ENCODE assay signal across 16 mouse cellular contexts in genomic region chr8:92491533-92491932, GRCm38 (mm10).
DNase-seq lines count a peak whose midpoint lies in the region; ATAC-seq and TF ChIP-seq lines count a peak whose summit lies in the region.
"Had no signal": no experiment of that assay in that cellular context is flagged by ENCODE, and none has a peak within 500 bp of the region (broad histone marks: within the 10 kb centered on the region; RNA-seq: fewer than 3 reads in every experiment).

No protein-coding gene starts in this region.

- H3K4me2 ChIP-seq in hindbrain, postnatal 0 days (ENCODE audit: low read depth, low read length): no peak overlapping the region
- H3K4me2 ChIP-seq in liver, embryonic 14.5 days (ENCODE audit: low read depth): no peak overlapping the region
- no peak overlapping the region for H3K4me2 ChIP-seq in liver, embryonic 11.5 days
- H3K4me2 ChIP-seq: lung, embryonic 15.5 days; neural tube, embryonic 15.5 days had no signal

- CTCF ChIA-PET in Patski (lab: Charles Lee): interaction anchor here (1.1 to 1.6 kb wide), 3 partner anchors 21 to 140 kb away, joined by 3 read pairs; no protein-coding TSS in a partner anchor

- H3K9ac ChIP-seq in hindbrain, postnatal 0 days (replicated peaks; ENCODE audit: low read length): no peak overlapping the region
- no peak overlapping the region for H3K9ac ChIP-seq in liver, embryonic 14.5 days (replicated peaks)
- no peak overlapping the region for H3K9ac ChIP-seq in liver, embryonic 11.5 days (ENCODE audit: low read depth, low read length)
- H3K9ac ChIP-seq: lung, embryonic 15.5 days; neural tube, embryonic 15.5 days had no signal

- POLR2A ChIA-PET in Patski (lab: Charles Lee): no interaction called here

- H3K27me3 ChIP-seq in hindbrain, postnatal 0 days (ENCODE audit: insufficient read depth, low read length): no peaks in the 10 kb centered on the region
- peaks cover 10% of the 10 kb centered on the region; the same call in 1 of the 2 replicates for H3K27me3 ChIP-seq in hindbrain, embryonic 10.5 days (ENCODE audit: insufficient read depth, poor library complexity, severe bottlenecking)
- H3K27me3 ChIP-seq in liver, embryonic 14.5 days (ENCODE audit: control insufficient read depth, insufficient read depth, low read length): no peaks in the 10 kb centered on the region
- H3K27me3 ChIP-seq in liver, embryonic 11.5 days (replicated peaks; ENCODE audit: control insufficient read depth, insufficient read depth, low read length): no peaks in the 10 kb centered on the region
- no peaks in the 10 kb centered on the region for H3K27me3 ChIP-seq in Patski
- H3K27me3 ChIP-seq: CH12.LX; lung, embryonic 15.5 days; neural tube, embryonic 15.5 days had no signal

- in situ Hi-C loops in Patski (cut with MboI; ENCODE audit: low pct_unique_long_range_greater_than_20kb): no loop called here

- no peak for TF ChIP-seq EP300 in liver, embryonic 14.5 days (IDR thresholded peaks at IDR 0.05; ENCODE audit: low read depth)

- H3K4me1 ChIP-seq in hindbrain, postnatal 0 days (ENCODE audit: insufficient read depth, low read length): 0 out of 2 replicates have a peak, but pooled peaks cover 5% of the 10 kb centered on the region
- H3K4me1 ChIP-seq in hindbrain, embryonic 10.5 days (replicated peaks): 0 out of 2 replicates have a peak, but pooled peaks cover 2% of the 10 kb centered on the region
- no peaks in the 10 kb centered on the region for H3K4me1 ChIP-seq in liver, embryonic 14.5 days (replicated peaks; ENCODE audit: control insufficient read depth in 2 of 2, insufficient read depth in 2 of 2, low read length in 1 of 2)
- H3K4me1 ChIP-seq in liver, embryonic 11.5 days (replicated peaks; ENCODE audit: control insufficient read depth, insufficient read depth, low read length): no peaks in the 10 kb centered on the region
- H3K4me1 ChIP-seq: limb, embryonic 10.5 days; lung, embryonic 15.5 days had no signal

- no peaks in the 10 kb centered on the region for H3K9me3 ChIP-seq in hindbrain, postnatal 0 days (ENCODE audit: low read length)
- H3K9me3 ChIP-seq in hindbrain, embryonic 10.5 days: no peaks in the 10 kb centered on the region
- no peaks in the 10 kb centered on the region for H3K9me3 ChIP-seq in liver, embryonic 14.5 days (ENCODE audit: control insufficient read depth, low read length)
- H3K9me3 ChIP-seq in liver, embryonic 11.5 days (ENCODE audit: control insufficient read depth, low read length): no peaks in the 10 kb centered on the region
- H3K9me3 ChIP-seq: limb, embryonic 10.5 days; lung, embryonic 15.5 days; neural tube, embryonic 15.5 days had no signal

- H3K27ac ChIP-seq in hindbrain, postnatal 0 days: no peak overlapping the region
- no peak overlapping the region for H3K27ac ChIP-seq in hindbrain, embryonic 10.5 days
- H3K27ac ChIP-seq in liver, embryonic 14.5 days: no peak overlapping the region
- H3K27ac ChIP-seq in liver, embryonic 11.5 days (ENCODE audit: low read depth, low read length): no peak overlapping the region
- H3K27ac ChIP-seq: limb, embryonic 10.5 days; lung, embryonic 15.5 days; neural tube, embryonic 15.5 days had no signal

- DNase-seq in embryo, embryonic 10 days (ENCODE audit: low spot score): peak; percentile 35
- DNase-seq in embryo, embryonic 9.5 days (ENCODE audit: extremely low spot score): no peak
- DNase-seq in hindbrain, postnatal 0 days (ENCODE audit: low spot score): no peak
- DNase-seq in hindbrain, embryonic 10.5 days (ENCODE audit: low spot score): no peak
- no peak for DNase-seq in liver, embryonic 14.5 days (ENCODE audit: low read depth in 3 of 3, low spot score in 3 of 3)
- no peak for DNase-seq in liver, embryonic 11.5 days (ENCODE audit: low spot score)
- peak; percentile 12 for DNase-seq in Patski (ENCODE audit: low read depth, low spot score)
- no peak for DNase-seq in spleen, adult 18-20 months
- DNase-seq: gastrocnemius, postnatal 14 days; right cerebral cortex, adult 18-20 months; thymus, postnatal 36 days had no signal

- no peak overlapping the region for H3K4me3 ChIP-seq in hindbrain, postnatal 0 days (ENCODE audit: low read length)
- H3K4me3 ChIP-seq in hindbrain, embryonic 10.5 days: no peak overlapping the region
- H3K4me3 ChIP-seq in liver, embryonic 14.5 days (ENCODE audit: insufficient read depth in 1 of 2, low read depth in 2 of 2, low read length in 2 of 2): no peak overlapping the region
- H3K4me3 ChIP-seq in liver, embryonic 11.5 days (ENCODE audit: low read depth, low read length): no peak overlapping the region
- H3K4me3 ChIP-seq: limb, embryonic 10.5 days; lung, embryonic 15.5 days; neural tube, embryonic 15.5 days had no signal

- no peak for ATAC-seq in hindbrain, postnatal 0 days
- no peak for ATAC-seq in liver, embryonic 14.5 days (ENCODE audit: insufficient read depth)
- no peak for ATAC-seq in liver, embryonic 11.5 days (replicated peaks; ENCODE audit: low FRiP score)
- ATAC-seq in Patski: peak; percentile 28
- ATAC-seq: activated CD4-positive, CD25-positive, alpha-beta regulatory T cell, adult 4 months had no signal

- peak; percentile 38 for TF ChIP-seq CTCF in hindbrain, postnatal 0 days (IDR thresholded peaks at IDR 0.05; ENCODE audit: low read depth)
- peak; percentile 15; the same call in 1 of the 2 replicates for TF ChIP-seq CTCF in liver, embryonic 14.5 days (IDR thresholded peaks at IDR 0.05; ENCODE audit: low read depth)
- TF ChIP-seq CTCF in Patski (IDR thresholded peaks at IDR 0.05): peak; percentile 58

- 75% methylated on average over 5 of the region's 5 CpGs for WGBS in hindbrain, postnatal 0 days
- WGBS in hindbrain, embryonic 10.5 days: 76% methylated on average over 5 of the region's 5 CpGs
- WGBS in liver, embryonic 14.5 days (ENCODE audit: insufficient replicate concordance): 56% methylated on average over 5 of the region's 5 CpGs
- WGBS in liver, embryonic 11.5 days: 76% methylated on average over 5 of the region's 5 CpGs

- no peaks in the 10 kb centered on the region for H3K36me3 ChIP-seq in hindbrain, postnatal 0 days (ENCODE audit: insufficient read depth, low read length)
- H3K36me3 ChIP-seq in hindbrain, embryonic 10.5 days: no peaks in the 10 kb centered on the region
- no peaks in the 10 kb centered on the region for H3K36me3 ChIP-seq in liver, embryonic 14.5 days (replicated peaks; ENCODE audit: control insufficient read depth, insufficient read depth, low read depth)
- H3K36me3 ChIP-seq in liver, embryonic 11.5 days (ENCODE audit: control insufficient read depth, insufficient read depth, low read length): no peaks in the 10 kb centered on the region
- H3K36me3 ChIP-seq: limb, embryonic 10.5 days; lung, embryonic 15.5 days; neural tube, embryonic 15.5 days had no signal

Comparison
In these comparisons a context has a peak if more than half of its experiments do, and no peak if none do; other contexts are left out.
1. DNase-seq: peak in embryo, embryonic 10 days (single experiment) and Patski (single experiment); none in embryo, embryonic 9.5 days (single experiment), hindbrain, postnatal 0 days (single experiment), hindbrain, embryonic 10.5 days (single experiment), liver, embryonic 14.5 days (0 of 3), liver, embryonic 11.5 days (single experiment) and spleen, adult 18-20 months (0 of 2).
2. Peak in every context shown above with its lines, with median percentiles within 50 percentile points of each other: CTCF ChIP-seq.